Mouse (Mus musculus) right cerebral cortex, postnatal 10 days (tissue): Measurements from ENCODE around the gene Psma7.

Experiments
- DNase-seq, 2 experiments: peaks; one replicate each; pipeline ENCODE4 v3.0.0; 2021; ENCODE audit warnings: low spot score in 2 of 2

Gene Psma7

GRCm38 (mm10) chr2:180005656-180006351, 36.4 kb downstream of the Psma7 start:
- no peak for DNase-seq

- no peak for DNase-seq
These were observed 40.6 kb downstream of the Psma7 start for GRCm38 (mm10) chr2:180001635-180002034.

GRCm38 (mm10) chr2:179998431-179998830, 43.8 kb downstream of the Psma7 start:
- DNase-seq: no peak

GRCm38 (mm10) chr2:179993071-179993470, 49.2 kb downstream of the Psma7 start:
- no peak for DNase-seq

GRCm38 (mm10) chr2:179989098-179989497, 53.1 kb downstream of the Psma7 start:
- DNase-seq: no peak

- no peak for DNase-seq
These were observed 55.7 kb downstream of the Psma7 start for GRCm38 (mm10) chr2:179986437-179987022.
